Mouse (Mus musculus) brain, adult 2 months (tissue): ENCODE data around the gene Spag9.

Experiments
- DNase-seq: peaks from one replicate; pipeline ENCODE4 v3.0.0; 2011; ENCODE audit warnings: low read depth, low spot score

The Spag9 gene

DNA sequence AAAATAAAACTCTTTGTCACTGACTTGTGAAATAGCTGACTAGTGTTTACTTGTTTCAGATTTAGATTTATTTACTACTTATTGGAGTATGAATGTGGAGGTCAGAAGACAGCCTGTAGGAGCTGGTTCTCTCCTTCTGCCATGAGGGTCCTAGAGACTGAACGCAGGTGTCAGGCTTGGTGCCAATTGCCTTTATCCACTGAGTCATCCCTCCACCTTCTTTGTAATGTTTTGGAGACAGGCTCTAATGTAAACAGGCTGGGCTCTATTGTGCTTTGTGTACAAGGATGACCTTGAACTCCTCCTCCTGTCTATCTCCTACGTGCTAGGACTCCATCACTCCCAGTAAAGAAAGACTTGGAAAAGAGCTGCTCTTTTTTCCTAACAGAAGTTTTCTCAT is 51.4 kb downstream of the Spag9 start:
- no peak for DNase-seq

DNA sequence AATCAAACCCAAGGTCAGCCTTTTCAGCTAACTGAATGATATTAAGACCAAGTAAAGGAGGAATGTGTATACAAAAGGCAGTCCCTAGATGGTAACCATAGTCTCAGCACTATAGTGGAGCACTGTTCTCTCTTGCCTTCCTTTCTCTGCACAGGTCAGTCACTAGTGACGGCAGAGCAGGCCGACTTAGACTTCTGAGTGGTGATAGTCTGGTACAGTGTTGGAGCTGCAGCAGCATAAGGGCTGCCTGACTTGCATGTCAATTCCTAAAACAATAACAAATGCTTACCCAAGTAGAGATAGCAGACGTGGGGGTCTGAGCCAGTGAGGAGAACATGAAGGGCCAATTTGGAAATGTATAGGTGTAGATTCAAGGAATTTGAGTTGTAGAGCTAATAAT is 58.3 kb downstream of the Spag9 start:
- no peak for DNase-seq

DNA sequence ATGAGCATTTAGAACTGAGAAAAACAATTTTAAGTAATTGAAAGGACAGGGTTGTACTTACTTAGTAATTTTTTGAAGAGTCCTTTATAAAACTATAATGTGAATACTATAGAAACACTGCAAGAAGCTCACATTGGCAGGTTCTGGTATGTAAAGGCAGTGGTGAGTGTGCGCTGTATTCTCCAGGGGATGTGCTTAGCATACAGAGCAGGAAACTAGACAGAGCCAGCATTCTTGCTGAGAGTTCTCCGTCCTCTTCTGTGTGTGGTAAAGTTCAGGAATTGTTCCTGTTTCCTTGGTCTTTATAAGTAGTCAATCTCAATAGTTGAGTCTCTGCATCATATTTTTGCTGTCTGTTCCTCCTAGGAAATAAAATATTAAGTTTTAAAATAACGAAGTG is 59.0 kb downstream of the Spag9 start:
- DNase-seq: peak; percentile 62

DNA sequence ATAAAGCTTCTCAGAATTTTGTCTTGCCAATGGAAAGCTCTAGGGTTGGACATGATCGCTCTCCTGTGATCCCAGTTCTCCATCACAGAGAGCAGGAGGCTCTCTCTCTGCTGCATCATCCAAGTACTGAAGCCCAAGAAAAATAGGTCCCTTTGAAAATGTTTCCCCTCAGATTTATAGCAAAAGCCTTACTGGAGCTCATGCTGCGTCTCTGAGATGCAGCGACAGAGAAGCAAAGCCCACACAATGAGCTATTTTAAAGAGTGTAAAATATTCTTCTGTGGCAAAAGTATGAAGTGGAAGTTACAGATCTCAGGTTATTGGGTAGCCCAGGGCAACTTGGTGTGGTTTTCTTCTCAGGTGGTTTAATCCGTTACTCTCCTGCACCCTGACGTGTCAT is 68.0 kb downstream of the Spag9 start:
- peak; percentile 51 for DNase-seq

DNA sequence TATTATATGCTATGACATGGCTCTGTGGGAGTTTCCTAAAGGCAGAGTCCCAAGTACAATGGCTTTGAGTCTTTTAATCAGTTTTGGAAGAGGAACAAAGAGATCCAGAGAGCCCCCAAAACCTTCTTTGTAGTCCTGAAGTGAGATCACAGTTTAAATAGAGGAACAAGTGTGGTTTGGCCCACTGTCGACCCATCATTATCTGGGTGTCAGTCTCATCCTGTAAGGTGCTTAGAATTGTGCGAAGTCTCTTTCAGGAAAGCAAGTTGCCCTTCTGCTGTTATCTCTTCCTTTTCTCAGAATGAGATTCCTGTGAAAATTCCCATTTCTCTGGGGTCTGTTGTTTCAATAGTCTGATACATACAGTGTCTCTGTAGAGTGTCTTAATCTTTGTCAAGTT is 74.6 kb downstream of the Spag9 start:
- DNase-seq: no peak

DNA sequence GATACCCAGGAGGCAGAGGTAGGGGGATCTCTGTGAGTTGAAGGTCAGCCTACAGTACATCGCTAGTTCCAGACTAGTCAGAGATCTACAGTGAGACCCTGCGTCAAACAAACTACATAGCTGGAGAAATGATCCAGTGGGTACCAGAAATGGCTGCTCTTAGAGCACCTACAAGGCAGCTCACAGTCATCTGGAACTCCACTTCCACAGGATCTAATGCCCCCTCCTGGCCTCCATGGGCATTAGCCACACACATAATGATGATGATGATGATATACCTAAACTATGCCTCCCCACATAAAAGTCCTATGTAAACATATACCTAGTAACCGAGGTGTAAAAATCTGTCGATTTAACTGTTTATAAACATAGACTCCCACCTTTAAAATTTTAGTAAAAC is 77.4 kb downstream of the Spag9 start:
- DNase-seq: peak; percentile 50

DNA sequence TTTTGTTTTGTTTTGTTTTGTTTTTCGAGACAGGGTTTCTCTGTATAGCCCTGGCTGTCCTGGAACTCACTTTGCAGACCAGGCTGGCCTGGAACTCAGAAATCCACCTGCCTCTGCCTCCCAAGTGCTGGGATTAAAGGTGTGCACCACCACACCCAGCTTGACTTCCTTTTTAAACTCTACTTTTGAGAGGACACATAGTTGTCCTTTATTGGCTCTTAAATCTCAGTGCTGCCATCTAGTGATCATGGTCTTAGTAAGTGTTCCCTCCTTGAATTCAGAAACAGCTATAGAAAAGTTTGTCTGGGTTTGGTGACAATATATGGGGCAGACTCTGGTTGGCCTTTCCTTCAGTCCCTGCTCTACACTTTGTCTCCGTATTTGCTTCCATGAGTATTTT is 91.1 kb downstream of the Spag9 start:
- peak; percentile 84 for DNase-seq

DNA sequence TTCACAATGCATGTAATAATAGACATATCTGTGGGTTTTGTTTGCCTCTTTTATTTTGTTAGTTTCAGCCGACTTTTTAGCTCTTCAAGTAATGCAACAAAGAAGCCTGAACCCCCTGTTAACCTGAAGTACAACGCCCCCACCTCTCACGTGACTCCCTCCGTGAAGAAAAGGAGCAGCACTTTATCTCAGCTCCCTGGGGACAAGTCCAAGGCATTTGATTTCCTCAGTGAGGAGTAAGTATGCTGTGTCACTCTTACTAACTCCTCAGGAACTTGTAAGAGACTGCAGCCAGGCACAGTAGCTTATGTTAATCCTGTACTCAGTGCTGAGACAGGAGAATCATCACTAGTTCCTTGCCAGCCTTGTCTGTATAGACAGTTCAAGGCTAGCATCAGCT is 94.6 kb downstream of the Spag9 start:
- DNase-seq: no peak

DNA sequence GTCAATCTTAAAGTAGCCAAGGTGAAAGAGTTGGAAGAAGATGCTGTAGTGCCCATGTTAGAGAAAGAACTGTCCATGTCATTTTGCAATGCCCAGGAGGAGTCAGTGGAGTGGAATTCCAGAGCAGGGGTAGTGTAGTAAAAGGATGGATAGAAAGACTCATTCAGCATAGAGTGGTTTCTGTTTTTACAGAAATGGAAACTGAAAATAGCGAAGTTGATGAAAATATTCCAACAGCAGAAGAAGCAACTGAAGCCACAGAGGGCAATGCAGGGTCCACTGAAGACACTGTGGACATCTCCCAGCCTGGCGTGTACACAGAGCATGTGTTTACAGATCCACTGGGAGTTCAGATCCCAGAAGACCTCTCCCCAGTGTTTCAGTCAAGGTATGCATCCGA is 101.6 kb downstream of the Spag9 start:
- DNase-seq: no peak

DNA sequence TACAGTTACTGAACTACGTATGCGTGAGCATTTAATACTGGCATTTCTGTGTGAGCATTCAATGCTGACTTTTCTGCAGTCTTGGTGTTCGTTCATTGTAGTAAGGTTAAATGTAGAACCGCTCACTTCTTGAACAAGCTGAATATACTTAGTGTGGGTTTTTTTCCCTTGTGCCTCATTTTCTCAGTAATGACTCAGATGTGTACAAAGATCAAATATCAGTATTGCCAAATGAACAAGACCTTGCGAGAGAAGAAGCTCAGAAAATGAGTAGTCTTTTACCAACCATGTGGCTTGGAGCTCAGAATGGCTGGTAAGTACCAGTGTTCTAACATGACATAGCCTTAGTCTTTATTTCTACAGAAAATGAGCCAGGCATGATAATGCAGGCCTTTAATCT is 102.9 kb downstream of the Spag9 start:
- no peak for DNase-seq

DNA sequence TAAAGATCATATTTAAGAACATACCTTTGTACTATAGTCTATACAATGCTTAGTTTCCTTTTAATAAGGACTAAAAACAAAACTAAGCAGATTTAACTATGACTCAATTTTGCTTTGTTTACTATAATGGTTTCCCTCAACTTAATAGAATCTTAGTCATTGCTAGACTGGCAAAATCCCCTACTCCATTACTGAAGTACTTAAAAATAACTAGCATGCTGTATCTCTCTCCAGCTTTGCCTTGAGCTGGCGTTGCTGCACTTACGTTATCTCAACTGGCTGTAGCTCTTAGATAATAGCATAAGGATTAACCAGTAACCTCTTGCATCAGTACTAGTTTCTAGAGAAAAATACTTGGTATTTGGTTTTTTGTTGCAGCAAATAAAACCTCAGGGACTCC is 117.9 kb downstream of the Spag9 start:
- DNase-seq: no peak

DNA sequence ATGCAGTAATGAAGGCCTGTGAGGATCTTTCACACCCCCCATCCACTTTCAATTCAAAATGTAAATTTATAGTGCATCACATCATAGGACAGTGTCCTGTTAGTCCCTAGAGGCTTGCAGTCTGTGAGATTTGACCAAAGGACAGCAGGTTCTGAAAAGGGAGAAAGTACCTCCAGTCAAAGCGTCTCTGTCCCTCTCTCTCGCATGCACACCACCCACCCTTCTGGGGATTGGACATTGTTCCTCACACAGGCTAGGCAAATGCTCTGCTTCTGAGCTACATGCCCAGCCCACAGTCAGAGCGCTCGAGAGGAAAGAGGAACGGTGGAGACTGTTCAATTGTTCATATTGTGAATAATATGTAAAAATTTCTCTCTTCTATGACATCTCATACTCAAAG is 119.5 kb downstream of the Spag9 start:
- DNase-seq: no peak

DNA sequence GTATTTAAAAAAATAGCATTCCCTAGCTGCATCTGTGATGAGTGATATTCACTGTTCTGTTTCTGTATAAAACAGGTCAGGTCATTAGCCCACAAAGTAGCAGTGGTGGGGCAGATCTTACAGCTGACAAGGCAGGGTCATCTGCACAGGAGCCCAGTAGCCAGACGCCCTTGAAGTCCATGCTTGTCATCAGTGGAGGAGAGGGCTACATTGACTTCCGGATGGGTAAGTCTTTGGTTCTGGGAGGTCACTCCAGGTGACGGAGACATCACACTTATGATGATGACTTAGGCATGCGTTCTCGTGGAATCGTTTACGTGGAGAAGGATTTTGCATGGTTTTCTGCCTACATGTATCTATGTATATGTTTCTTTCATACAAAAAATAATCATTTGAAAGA is 120.8 kb downstream of the Spag9 start:
- DNase-seq: no peak

DNA sequence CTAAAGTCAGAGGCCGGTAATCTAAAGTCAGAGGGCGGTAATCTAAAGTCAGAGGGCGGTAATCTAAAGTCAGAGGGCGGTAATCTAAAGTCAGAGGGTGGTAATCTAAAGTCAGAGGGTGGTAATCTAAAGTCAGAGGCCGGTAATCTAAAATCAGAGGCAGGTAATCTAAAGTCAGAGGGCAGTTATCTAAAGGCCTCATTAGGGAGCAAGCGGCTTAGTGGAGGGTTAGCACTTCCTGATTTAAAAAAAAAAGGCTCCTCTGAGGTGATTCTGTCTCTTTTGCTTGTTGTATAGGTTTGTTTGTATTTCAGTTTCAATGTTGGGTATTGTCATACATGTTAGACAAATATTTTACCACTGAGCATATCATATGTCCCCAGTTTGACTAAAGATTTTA is 121.9 kb downstream of the Spag9 start:
- DNase-seq: no peak

DNA sequence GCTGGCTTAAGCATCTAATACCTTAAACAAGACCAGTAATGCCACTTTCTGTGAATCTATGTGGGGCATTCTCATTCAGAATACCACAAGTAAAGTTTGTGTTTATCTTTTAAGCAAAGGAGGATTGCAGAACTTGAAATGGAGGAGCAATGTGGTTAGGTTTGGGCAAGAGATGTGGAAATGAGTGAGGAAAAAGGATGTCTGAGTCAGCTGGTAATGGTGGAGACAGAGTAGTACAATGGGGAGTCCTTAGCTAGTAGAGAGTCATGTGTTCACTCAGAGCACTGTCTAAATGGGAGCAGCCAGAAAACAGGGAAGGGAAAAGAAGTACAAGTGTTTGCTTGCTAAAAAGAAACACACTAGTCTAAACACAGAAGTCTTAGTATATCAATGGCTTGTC is 122.7 kb downstream of the Spag9 start:
- no peak for DNase-seq

DNA sequence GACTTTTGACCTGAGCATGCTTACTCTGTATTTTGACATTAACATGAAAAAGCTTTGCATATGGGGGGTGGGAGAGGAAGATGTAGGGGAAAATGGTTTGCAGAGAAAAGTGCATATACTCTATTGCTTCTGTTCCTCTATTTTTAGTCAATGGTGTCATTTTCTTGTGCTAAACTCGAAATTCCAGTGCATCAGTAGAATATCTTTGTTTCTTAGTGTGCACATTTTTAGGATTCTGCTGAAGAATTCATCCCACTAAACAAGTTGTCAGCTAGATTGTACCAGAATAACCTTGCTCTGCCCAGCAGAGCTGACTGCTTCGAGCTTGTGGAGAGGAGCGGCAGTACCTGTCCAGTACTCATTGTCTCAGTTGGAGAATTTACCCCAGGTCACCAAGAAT is 124.8 kb downstream of the Spag9 start:
- DNase-seq: peak; percentile 62

DNA sequence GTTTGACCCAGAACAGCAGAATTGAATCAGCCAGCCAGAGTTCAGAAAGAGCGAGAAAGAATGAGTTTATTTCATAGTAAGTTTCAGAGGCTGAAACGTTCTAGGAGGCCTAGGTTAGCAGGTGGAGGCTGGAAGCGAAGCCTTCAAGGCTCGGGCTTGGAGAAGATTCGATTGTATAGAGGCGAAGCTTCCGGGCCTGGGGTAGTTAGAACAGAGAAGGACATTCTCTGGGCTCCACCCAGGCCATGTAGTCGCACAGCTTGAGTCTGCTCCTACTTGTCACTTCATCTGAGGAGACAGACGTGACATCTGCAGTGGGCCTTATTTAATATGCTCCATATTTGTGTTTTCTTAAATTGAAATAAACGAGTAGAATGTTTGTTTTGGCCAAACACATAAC is 125.6 kb downstream of the Spag9 start:
- no peak for DNase-seq

DNA sequence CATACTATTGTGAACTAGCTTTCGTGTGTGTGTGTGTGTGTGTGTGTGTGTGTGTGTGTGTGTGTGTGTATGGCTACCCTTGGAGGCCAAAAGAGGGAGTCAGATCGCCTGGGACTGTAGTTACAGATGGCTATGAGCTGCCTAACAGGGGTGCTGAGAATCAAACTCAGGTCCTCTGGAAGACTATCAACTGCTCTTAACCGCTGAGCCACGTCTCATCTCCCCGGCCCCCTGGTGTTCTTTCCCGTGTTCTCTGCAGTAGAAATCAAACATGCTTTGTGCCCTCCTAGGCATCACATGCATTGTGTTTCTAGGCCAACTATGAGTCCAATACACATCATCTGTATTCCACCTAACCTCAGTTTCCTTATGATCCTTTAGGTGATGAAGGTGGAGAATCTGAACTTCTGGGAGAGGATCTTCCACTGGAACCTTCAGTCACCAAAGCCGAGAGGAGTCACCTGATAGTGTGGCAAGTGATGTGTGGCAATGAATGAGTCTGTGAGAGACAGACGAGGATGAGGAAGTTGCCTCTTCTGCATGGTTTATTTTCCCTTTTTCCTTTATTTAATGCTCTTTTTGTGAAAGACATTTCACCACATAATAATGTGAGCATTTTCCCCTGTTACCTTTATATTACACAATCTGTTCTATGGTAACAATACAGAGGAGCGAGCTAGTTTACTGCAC is 126.6 kb downstream of the Spag9 start:
- no peak for DNase-seq

DNA sequence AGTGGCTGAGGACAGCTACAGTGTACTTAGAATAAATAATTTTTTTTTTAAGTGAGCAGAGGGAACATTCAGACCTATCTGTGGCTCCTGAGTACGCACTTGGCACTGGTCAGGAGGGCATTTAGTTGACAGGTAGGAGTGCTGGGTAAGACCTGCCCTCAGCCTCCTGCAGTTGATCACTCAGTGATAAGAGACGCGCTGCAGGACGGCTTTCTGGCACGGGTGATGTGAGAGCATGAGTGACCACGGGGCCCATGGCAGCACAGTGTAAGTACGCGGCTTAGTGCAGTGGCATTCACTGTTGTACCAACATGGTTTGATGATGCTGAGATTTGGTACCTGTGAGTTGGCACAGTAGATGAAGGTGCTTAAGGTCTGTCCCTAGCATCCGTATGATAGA is 130.8 kb downstream of the Spag9 start:
- DNase-seq: no peak

DNA sequence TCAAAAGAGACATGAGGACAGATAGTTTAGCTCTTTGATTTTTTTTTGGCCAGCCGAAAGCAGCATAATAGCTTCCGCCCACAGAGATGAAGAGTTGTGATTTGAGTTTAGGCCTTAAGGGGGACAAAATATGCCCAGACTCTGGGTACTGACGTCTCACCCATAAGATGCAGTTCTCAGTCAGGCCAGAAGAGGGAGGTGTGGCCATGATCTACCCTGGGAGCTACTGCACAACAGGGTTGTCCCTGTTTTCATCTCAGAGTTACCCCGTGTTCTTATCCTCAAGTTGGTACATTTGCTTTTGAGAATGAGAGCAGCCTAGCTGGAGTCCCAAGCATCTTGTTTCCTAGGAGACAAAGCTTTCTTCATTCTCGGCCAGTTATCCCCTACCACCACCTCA is 132.1 kb downstream of the Spag9 start:
- peak; percentile 94 for DNase-seq

DNA sequence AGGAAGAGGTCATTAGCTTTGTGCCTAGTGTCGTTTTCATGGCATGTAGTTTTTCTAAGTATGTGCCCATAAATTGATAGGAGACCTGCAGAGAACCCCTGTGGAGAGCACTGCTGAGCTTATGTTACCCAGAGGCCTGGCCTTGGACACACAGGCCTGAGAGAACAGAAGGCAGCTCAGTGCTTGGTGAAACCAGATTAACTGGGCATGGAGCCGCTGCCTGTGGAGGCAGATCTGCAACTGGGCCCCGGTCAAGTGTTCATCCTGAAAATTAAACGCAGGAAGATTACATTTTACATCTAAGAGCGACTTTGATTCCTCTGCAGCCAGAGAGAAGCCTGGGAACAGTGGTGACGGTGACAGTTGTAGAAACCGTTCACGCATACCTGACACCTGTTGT is 132.6 kb downstream of the Spag9 start:
- peak; percentile 73 for DNase-seq

DNA sequence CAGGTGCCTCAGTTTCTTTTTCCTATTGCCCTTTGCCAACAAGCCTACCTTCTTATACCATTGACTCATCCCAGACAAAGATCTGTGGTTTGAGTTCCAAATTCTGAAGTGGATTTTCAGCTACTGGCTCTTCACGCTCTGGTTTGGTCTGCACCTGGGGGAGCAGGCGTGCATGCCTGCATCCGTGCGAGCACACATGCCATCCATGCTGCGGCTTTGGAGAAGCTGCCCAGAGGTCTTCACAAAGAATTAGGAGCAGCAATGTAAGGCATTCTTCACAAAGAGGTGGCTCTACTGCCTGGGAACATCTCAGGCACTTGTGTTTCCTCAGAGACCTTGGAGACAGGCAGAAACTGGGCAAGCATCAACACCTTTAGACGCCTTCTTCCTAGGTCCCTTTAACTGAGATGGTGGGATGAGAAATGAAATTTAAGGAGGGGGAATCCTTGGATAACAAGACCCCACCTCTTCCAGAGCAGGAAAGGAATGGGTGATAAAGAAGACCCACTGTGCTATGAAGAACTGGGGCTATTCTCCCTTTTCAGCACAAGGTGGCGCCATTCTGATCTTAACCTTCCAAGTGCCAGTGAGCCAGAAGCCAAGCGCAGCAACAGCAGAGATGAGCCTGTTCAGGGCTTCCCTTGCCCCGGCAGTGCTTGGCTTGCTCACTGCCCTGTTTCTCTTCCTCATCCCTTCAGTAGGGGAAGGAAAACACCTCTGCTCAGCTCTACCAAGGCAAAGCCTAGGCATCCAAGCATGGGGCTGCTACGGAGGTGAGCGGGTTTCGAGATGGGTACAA is 133.6 kb downstream of the Spag9 start:
- peak; percentile 93 for DNase-seq
